Mouse (Mus musculus) myocyte (in vitro differentiated cells): ENCODE measurements around the gene Etv6.

Experiments
- CEBPB ChIP-seq: IDR thresholded peaks from 2 replicates; pipeline ENCODE4 v1.6.1; 2011; ENCODE audit warnings: mild to moderate bottlenecking, moderate library complexity; ENCODE audit not compliant: poor library complexity, insufficient read depth, severe bottlenecking
- E2F4 ChIP-seq: IDR thresholded peaks from one replicate; pipeline ENCODE4 v1.6.1; 2011; ENCODE audit warnings: mild to moderate bottlenecking, control low read depth, moderate library complexity; ENCODE audit not compliant: insufficient read depth
- MAX ChIP-seq: IDR thresholded peaks from one replicate; pipeline ENCODE4 v1.6.1; 2011; ENCODE audit warnings: low read depth, mild to moderate bottlenecking, control low read depth
- MYOD1 ChIP-seq, 3 experiments: IDR thresholded peaks; one replicate each; pipeline ENCODE4 v1.6.1; 2011; ENCODE audit warnings: control low read depth in 2 of 3, low read depth in 2 of 3, mild to moderate bottlenecking in 2 of 3, moderate library complexity in 1 of 3; ENCODE audit not compliant: insufficient read length in 2 of 3, control insufficient read depth in 1 of 3
- MYOG ChIP-seq, 3 experiments: IDR thresholded peaks; one replicate each; pipeline ENCODE4 v1.6.1; 2011; ENCODE audit warnings: control low read depth in 2 of 3, low read depth in 2 of 3, mild to moderate bottlenecking in 2 of 3; ENCODE audit not compliant: insufficient read length in 2 of 3, control insufficient read depth in 1 of 3, insufficient read depth in 1 of 3
- POLR2A ChIP-seq: IDR thresholded peaks from one replicate; pipeline ENCODE4 v1.6.1; 2011; ENCODE audit warnings: low read depth, mild to moderate bottlenecking, control low read depth, moderate library complexity; ENCODE audit not compliant: insufficient read length
- POLR2AphosphoS2 ChIP-seq: IDR thresholded peaks from one replicate; pipeline ENCODE4 v1.6.1; 2011; ENCODE audit warnings: low read depth, control low read depth; ENCODE audit not compliant: insufficient read length
- SRF ChIP-seq: IDR thresholded peaks from one replicate; pipeline ENCODE4 v1.6.1; 2011; ENCODE audit warnings: low read depth; ENCODE audit not compliant: control insufficient read depth, insufficient read length
- TCF12 ChIP-seq: IDR thresholded peaks from one replicate; pipeline ENCODE4 v1.6.1; 2011; ENCODE audit warnings: mild to moderate bottlenecking, control low read depth; ENCODE audit not compliant: poor library complexity, insufficient read depth, severe bottlenecking
- TCF3 ChIP-seq: IDR thresholded peaks from one replicate; pipeline ENCODE4 v1.6.1; 2011; ENCODE audit warnings: low read depth, control low read depth; ENCODE audit not compliant: insufficient read length
- USF1 ChIP-seq: IDR thresholded peaks from one replicate; pipeline ENCODE4 v1.6.1; 2011; ENCODE audit warnings: low read depth, mild to moderate bottlenecking, control low read depth, moderate library complexity

DNA sequence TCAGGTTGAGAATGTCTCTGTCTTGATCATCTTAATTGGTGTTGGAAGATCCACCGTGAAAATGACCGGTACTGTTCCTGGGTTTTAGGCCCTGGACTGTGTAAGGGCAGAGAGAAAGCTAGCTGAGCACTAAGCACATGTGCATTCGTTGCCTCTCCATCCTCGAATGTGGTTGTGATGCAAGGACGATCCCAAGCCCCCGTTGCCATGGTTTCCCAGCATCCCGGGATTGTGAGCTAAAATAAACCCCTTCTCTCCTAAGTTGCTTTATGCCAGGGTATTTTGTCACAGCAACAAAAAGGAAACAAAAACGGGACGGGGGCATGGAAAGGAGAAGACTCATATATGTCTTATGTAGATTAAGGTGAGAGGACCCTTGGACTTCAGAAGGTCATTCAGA is 24.5 kb downstream of the Etv6 start:
- TF ChIP-seq MAX (no peak), USF1 (no peak), POLR2A (no peak), POLR2AphosphoS2 (no peak), TCF12 (no peak), MYOD1 (IDR thresholded peaks at IDR 0.05; ENCODE audit: control insufficient read depth in 1 of 3, insufficient read length in 2 of 3, low read depth in 2 of 3) (no peak), CEBPB (no peak), E2F4 (no peak), SRF (no peak), TCF3 (no peak), MYOG (IDR thresholded peaks at IDR 0.05; ENCODE audit: control insufficient read depth in 1 of 3, insufficient read depth in 1 of 3, insufficient read length in 2 of 3, low read depth in 2 of 3) (no peak)
